Comparison of ENCODE assay signal across 26 mouse cellular contexts in genomic region chr9:14858782-14859181, GRCm38 (mm10). TPM values are rescaled to one million over a fixed set of nuclear protein-coding genes. Genes with fewer than 3 reads are reported as not detected.
"Had no signal": no experiment of that assay in that cellular context is flagged by ENCODE, and none has a peak within 500 bp of the region (broad histone marks: within the 10 kb centered on the region; RNA-seq: fewer than 3 reads in every experiment).

No protein-coding gene starts in this region.

- ATAC-seq: liver, embryonic 12.5 days had no signal

- DNase-seq: layer of hippocampus, adult 9-11 months; liver; lung, adult 18-20 months; lung, postnatal 10 days; lung, postnatal 36 days; thymus, adult 2 months; thymus, postnatal 14 days; thymus, postnatal 4 days had no signal

- H3K4me1 ChIP-seq: liver, embryonic 15.5 days; lung, embryonic 15.5 days had no signal

- H3K9ac ChIP-seq: limb, embryonic 13.5 days; liver, embryonic 12.5 days; liver, embryonic 15.5 days; lung, embryonic 15.5 days; midbrain, embryonic 13.5 days; neural tube, embryonic 13.5 days had no signal

- H3K4me3 ChIP-seq: layer of hippocampus, adult 2 months; limb, embryonic 10.5 days; limb, embryonic 13.5 days; liver, embryonic 12.5 days; liver, embryonic 15.5 days; lung, embryonic 15.5 days; megakaryocyte, embryonic 14.5 days; midbrain, embryonic 13.5 days; myocyte had no signal

- H3K4me2 ChIP-seq: liver, embryonic 12.5 days; liver, embryonic 15.5 days; lung, embryonic 15.5 days had no signal

- H3K36me3 ChIP-seq: limb, embryonic 10.5 days; limb, embryonic 13.5 days; liver, embryonic 12.5 days; liver, embryonic 15.5 days; lung, embryonic 15.5 days; midbrain, embryonic 10.5 days; midbrain, embryonic 13.5 days; neural tube, embryonic 13.5 days had no signal

- H3K27ac ChIP-seq: kidney, postnatal 0 days; layer of hippocampus, adult 2 months; limb, embryonic 10.5 days; limb, embryonic 13.5 days; liver, embryonic 12.5 days; liver, embryonic 15.5 days; lung, embryonic 15.5 days; midbrain, embryonic 10.5 days; midbrain, embryonic 13.5 days; neural tube, embryonic 13.5 days had no signal

- H3K9me3 ChIP-seq: limb, embryonic 10.5 days; limb, embryonic 13.5 days; liver, embryonic 12.5 days; liver, embryonic 15.5 days; lung, embryonic 15.5 days; midbrain, embryonic 10.5 days; midbrain, embryonic 13.5 days; neural tube, embryonic 13.5 days had no signal

RNA-seq across cellular contexts. Expression of gene Gpr83, which starts 1.2 kb away (rescaled TPM):
- total RNA-seq: monocyte, adult 5-6 weeks had no signal
- polyA plus RNA-seq: myocyte had no signal

RNA-seq across cellular contexts. Expression of gene Izumo1r, which starts 45.0 kb away (rescaled TPM):
- total RNA-seq: layer of hippocampus, adult 2 months; layer of hippocampus, postnatal 25 days; left cerebral cortex, adult 18-20 months; left cerebral cortex, postnatal 25 days; monocyte, adult 5-6 weeks had no signal
- polyA plus RNA-seq: limb, embryonic 10.5 days; liver, embryonic 12.5 days; liver, embryonic 15.5 days; midbrain, embryonic 10.5 days; midbrain, embryonic 13.5 days; midbrain, embryonic 16.5 days; myocyte; neural tube, embryonic 13.5 days; stomach, embryonic 16.5 days had no signal
